Mouse (Mus musculus) brown adipose tissue, adult 24 weeks (tissue): ENCODE data around the gene Crtc1. TPM values are rescaled to one million over a fixed set of nuclear protein-coding genes. Genes with fewer than 3 reads are reported as not detected.

Source experiments
- H3K27ac ChIP-seq: fragments of 200-500 bp; replicated peaks from 2 replicates; pipeline ENCODE4 v1.5.1; 2012; ENCODE audit warnings: low read depth, mild to moderate bottlenecking, low read length
- H3K4me1 ChIP-seq: fragments of 200-500 bp; 2 replicates; pipeline ENCODE4 v1.6.1; 2012; ENCODE audit warnings: low read length, mixed read lengths; ENCODE audit not compliant: control insufficient read depth, insufficient read depth, insufficient read length
- H3K4me3 ChIP-seq: fragments of 200-500 bp; 2 replicates; pipeline ENCODE4 v1.5.1; 2012; ENCODE audit warnings: low read depth, mild to moderate bottlenecking, low read length, moderate library complexity; ENCODE audit not compliant: insufficient read depth
- polyA plus RNA-seq: library from polyadenylated mRNA; stranded (reverse); fragments of >200 nt; gene quantifications from 2 replicates; pipeline ENCODE4 v1.2.4, GENCODE M21; 2012; ENCODE audit not compliant: missing spikeins, insufficient read depth, insufficient read length

The Crtc1 gene
- polyA plus RNA-seq, 1 experiment, result 4.5 TPM

DNA sequence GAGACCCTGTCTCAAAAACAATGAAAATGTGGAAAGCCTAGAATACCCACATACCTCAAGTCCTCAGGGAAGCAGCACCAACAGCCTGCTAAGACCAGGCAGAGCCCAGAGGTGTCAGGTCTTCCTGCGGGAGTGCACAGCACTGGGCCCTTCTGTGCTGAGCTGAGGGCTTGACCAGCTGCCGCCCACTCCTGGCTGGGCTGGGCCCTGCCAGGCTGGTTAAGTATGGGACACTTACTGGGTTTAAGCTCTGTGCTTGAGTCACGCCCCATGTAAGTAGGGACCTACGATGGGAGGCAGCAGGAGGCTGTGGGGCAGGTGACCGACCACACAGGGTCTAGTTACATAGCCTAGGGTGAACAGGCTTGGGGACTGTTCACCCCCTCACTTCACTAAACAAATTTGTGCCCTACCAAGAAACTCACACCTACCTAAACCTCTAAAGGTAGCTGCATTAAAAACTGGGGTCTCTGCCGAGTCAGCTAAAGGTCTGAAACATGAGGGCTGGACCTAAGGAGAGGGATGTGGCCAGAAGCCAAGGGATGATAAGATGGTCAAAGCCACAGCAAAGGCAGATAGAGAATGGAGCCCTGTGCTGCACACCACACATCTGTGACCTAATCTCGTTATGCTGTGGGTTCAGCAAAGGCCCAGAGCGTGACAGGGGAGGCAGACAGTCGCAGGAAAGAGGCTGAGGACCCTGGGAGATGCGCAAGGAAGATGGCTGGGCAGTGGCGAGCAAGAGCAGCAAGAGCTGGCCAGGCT, 19.3 kb downstream of the Crtc1 start:
- H3K4me3 ChIP-seq, result no peak overlapping the region

DNA sequence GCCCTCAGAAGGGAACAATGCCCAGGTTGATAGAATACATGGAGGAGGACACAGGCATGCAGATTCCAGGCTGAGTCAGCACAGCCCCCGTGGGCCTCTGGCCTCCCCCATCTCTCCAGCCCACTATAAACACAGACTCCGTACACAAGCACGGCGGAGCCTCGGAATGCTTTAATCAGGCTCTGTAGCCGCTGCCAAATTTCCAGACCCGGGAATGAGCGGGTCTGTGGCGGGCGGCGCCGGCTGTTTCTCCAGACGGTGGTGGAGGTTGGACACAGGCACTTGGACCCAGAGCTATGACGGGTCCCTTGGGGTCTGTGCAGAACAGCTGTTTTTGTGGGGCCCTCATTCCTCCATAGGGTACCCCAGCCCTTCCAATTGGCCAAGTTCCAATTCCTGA, 20.4 kb downstream of the Crtc1 start:
- H3K4me1 ChIP-seq, result no peaks in the 10 kb centered on the region
- H3K4me3 ChIP-seq, result no peak overlapping the region
- no peak overlapping the region for H3K27ac ChIP-seq

More for the DNA sequence above, 19.3 kb downstream of the Crtc1 start:
- Histone ChIP-seq H3K27ac (no peak overlapping the region), H3K4me1 (no peaks in the 10 kb centered on the region)

DNA sequence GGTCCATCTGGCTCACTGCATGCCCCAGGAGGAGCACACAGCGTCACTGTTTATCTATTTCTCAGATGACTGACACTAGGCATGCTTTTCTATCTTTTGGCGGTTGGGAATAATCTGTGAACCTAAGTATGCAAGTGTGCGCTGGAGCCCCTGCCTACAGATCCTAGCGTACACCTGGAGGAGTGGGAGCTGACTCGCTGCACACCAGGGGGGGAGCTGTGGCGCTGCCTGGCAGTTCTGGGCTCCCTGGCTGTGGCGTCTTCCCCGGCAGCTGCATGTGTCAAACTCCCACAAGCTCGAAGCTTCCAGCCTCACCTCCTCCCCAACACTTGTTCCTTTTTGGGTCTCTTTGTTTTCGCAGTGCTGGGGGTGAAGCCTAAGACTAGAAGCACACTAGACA, 21.5 kb downstream of the Crtc1 start:
- Histone ChIP-seq H3K27ac (no peak overlapping the region), H3K4me1 (no peaks in the 10 kb centered on the region), H3K4me3 (no peak overlapping the region)

DNA sequence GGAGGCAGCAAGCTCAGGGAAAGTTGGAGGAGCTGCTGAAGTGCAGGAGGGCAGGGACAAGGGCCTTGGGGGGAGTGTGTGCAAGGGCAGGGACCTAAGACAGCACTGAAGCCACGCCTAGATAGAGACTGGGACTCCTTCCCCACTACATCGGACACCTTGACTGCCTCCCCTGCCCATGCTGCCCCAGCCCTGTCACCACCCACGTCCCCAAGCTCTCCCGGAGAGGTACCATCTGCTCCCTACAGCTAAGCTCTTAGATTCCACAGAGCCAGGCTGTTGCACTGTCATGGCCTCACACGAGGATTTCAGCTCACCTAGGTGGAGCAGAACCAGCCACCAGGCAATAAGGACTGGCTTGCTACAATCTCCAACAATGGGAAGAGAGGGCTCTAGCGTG, 22.4 kb downstream of the Crtc1 start:
- Histone ChIP-seq H3K4me3 (no peak overlapping the region), H3K27ac (no peak overlapping the region), H3K4me1 (no peaks in the 10 kb centered on the region)

DNA sequence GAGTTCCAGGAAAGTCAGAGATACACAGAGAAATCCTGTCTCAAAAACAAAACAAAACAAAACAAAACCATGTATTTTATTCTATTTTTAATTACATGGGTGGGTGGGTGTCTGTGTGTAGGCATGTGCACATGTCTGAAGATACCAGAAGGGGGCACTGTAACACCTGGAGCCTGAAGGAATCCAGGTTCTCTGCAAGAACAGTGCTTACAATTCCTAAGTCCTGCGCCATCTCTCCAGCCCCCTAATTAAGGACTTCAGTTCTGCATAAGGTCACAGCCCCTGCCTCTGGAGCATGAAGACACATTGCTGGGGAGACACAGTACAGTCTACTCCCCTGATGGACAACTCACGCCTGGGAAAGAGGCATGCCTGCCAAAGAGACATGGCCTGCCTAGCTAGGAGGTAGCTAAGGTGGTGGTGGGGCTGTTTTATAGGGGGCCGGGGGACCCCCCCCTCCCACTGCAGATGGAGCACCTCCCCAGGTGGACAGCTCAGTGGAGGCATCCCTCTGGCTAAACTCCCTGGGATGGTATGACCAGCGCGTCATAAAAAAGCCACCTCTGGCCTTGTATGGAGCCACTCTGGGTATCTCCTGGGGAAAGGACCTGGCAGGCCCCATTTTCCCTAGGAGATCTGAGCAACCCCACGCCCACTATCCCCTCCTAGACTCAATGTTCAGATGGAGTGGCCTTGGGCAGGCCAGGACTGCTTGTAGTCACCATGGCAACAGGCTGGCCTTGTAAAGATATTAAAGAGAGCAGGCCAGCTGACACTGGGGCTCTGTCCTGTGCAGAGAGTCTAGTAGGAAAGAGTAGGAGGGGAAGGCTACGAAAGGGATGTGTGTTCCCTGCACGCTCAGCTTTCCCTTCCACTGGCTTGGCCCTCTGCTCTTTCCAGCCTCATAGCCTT, 23.6 kb downstream of the Crtc1 start:
- H3K4me3 ChIP-seq, result no peak overlapping the region

DNA sequence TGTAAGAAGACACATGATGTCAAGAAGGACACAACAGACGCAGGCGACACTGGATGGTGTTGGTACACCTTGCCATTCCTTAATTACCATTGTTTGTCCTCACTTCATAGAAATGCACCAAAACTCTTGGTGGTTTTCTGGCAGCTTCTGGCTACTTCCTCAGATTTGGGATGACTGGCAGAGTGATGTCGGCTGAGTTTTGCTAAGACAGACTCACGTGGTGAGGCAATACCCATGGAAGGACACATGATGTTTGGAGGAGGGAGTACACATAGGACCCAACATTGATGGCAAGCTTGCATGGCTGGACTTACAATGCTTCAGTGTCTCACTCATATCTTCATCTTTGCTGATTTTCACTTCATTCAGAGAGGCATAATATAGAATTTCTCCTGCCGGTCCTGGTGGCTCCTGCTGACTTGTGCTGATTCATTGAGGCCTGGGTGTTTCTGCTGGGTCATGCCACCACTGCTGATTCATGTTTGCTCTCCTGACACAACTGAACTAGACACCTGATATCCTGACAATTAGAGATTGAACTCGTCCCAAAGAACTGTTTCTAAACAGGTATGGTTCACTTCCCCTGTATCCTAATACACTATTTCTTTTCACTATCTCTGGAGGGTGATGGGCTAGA, 25.0 kb downstream of the Crtc1 start:
- no peaks in the 10 kb centered on the region for H3K4me1 ChIP-seq
- no peak overlapping the region for H3K27ac ChIP-seq
- no peak overlapping the region for H3K4me3 ChIP-seq

More for the DNA sequence above, 23.6 kb downstream of the Crtc1 start:
- Histone ChIP-seq H3K4me1 (no peaks in the 10 kb centered on the region), H3K27ac (no peak overlapping the region)

DNA sequence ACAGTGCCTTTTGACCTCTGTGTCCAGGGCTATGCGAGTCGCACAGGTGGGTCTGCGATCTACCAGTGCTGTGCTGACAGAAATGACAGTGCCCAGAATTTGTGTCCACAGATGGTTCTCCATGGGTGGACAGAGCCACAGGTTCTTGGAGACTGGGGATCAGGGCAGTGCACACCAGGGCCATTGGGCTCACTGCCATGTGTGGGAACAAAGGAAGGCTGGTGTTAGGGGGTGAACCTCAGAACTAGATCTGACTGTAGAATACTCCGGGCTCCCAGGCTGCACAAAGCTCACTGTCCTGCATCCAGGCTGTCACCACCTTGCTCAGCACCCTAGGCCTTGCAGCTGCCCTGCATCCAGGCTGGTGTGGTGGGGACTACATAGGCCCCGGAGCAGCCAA, 29.1 kb downstream of the Crtc1 start:
- Histone ChIP-seq H3K4me3 (no peak overlapping the region), H3K4me1 (no peaks in the 10 kb centered on the region; the same call in 1 of the 2 replicates), H3K27ac (no peak overlapping the region)

DNA sequence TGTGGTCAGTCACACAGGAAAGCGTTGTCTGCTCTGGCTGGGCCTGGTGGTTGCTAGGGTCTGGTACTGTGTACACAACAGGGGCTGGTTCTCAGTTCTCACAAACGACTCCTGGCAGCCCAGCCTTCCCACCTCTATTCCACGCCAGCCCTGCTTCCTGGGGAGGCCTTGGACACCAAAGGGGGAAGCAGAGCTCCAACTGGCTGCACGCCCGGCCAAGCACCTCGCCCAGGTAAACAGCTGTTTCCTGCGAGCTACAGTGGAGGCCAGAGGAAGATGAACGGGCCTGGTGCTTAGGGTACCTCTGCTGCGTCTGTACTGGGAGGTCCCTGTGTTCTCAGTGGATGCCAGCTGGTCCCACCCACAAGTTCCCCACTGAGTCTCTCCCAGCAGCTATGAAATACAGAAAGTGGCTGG, 29.9 kb downstream of the Crtc1 start:
- H3K27ac ChIP-seq, result no peak overlapping the region
- H3K4me1 ChIP-seq, result no peaks in the 10 kb centered on the region; the same call in 1 of the 2 replicates
- H3K4me3 ChIP-seq, result no peak overlapping the region

DNA sequence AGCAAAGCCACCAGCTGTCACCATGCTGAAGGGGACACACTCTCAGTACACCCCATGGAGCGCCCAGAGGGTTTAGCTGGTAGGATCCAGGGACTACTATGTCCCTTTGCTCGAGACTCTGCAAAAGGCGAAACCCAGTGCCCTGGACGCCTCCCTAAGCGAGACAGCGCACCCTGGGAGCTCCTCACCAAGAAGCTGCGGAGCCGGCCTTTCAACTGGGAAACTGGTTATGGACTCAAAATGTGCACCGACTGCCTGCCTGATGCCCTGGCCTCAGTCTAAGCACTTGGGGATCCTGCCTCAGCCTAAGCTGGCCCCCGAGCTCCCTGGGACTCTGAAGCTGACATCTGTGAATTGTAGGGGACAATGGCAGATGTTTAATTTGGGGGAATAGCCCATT, 30.4 kb downstream of the Crtc1 start:
- Histone ChIP-seq H3K27ac (no peak overlapping the region), H3K4me1 (no peaks in the 10 kb centered on the region; the same call in 1 of the 2 replicates), H3K4me3 (no peak overlapping the region)

DNA sequence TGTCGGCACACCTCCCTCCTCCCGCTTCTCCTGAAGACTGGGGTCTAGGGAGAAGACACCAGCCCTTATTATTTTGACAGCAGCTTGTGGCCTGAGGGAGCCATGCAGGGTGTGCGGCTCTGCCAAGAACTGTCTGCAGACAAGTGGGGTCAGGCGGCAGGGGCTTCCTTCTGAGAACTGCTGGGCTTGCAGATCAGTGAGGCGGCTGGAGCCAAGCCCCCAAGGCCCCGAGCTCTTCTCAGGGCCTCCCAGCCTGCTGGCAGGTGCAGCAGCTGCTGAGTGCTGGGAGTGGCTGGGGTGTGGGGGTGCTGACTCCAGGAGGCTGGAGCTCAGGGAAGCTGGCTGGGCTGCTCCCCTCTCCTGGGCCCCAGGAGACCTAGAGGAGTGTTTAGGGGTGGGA, 31.1 kb downstream of the Crtc1 start:
- Histone ChIP-seq H3K27ac (no peak overlapping the region), H3K4me3 (no peak overlapping the region), H3K4me1 (no peaks in the 10 kb centered on the region; the same call in 1 of the 2 replicates)

DNA sequence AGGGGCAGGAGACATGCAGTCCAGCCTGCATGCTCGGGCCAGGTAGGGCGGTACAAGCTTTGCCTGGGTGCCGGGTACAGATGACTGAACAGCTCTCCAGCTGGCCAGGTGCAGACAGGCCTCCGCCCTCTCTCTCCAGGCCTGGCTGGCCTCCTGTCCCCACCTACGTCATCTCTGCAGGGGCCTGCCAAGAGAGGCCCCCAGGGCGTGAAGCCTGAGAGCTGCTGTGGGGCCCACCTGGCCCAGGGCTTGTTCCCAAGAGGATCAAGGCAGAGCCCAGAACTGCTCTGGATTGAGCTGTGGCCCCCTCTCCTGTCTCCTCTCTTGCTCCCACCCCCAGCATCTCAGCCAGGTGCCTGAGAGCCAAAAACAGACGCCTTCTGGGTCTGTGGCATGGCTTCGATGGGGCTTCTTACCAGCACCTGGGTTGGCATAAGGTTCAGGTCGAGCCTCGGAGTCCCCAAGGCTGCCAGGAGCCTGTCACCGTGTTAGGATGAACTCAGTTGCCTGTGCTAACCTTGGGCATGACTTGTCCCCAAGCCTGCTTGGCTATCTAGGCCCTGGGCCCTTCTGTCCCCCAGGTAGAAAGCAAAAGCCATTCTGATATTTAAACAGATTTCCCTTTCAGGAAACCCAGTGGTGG, 32.8 kb downstream of the Crtc1 start:
- Histone ChIP-seq H3K27ac (no peak overlapping the region), H3K4me1 (no peaks in the 10 kb centered on the region; the same call in 1 of the 2 replicates), H3K4me3 (no peak overlapping the region)

DNA sequence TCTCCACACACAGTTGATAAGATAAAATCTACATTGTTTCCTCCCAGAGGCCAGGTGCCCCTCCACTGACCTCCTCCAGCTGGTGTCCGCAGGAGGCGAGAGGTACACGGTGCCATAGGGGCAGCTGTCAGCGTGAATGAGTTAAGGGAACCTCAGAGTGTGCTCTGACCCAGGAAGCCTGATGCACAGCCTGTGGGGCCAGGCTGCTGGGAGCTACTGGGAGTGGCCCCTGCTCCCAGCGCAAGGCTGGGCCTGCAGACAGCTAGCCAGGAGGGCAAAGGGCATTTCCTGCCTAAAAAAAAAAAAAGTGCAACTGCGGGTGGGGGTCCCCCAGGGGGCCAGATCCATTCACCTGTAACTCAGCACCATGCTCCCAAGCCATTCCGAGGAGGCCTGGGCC, 34.2 kb downstream of the Crtc1 start:
- no peak overlapping the region for H3K4me3 ChIP-seq
- H3K27ac ChIP-seq, result no peak overlapping the region
- no peaks in the 10 kb centered on the region; the same call in 1 of the 2 replicates for H3K4me1 ChIP-seq

DNA sequence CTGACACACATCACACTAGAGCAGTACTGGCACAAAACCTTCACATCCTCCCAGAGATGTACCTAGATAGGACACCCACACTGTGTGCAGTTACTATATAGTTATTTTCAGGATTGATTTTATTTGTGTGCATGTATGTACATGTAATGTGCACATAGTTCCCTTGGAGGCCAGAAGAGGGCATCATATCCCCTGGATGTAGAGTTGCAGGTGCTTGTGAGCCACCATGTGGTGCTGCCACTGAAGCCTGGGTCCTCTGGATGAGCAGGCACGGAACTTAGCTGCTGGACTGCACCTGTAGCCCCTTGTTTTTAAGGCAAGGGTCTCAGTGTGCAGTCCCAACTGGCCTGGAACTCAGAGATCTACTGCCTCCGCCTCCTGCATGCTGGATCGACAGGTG, 35.2 kb downstream of the Crtc1 start:
- no peaks in the 10 kb centered on the region; the same call in 1 of the 2 replicates for H3K4me1 ChIP-seq
- no peak overlapping the region for H3K27ac ChIP-seq

DNA sequence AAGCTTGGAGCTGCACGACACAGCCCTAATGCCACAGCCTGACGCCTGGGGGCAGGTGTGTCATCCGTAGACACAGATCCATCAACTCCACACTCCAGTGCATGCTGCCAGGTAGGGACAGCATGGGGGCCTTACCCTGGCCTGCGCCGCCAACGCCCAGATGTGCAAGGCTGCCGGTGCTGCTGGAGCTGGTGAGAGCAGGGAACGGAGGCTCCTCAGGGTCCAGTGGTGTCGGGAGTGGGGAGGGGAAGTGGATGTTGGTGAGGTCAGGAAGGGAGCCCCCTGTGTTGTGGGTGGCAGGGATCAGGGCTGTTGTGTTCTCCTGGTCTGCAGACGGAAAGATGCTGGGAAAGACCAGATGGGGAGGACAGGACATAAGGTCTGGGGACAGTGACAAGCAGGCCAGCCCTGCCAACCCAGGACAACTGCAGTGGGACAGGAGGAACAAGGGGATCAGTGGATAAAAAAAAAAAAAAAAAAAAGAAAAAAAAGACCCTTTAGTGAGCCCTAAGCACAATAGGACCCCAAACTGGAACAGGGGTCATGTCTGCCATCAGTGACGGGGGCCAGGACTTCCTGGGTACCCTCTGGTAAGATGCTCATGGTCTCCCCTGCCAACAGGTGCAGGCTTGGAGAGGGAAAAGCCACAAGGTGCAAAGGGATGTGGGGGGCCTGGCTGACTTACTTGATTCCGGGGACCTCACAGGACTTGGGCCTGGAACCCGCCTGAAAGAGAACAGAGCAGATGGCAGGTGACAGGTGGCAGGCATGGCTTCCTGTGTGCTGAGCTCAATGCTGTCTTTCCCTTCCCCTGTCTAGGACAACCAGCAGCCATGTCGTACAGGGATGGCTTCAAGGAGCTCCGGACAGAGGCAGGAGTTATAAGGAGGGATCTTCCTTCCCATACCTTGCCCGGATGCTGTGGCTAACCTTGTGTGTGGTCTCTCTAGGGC, 41.5 kb downstream of the Crtc1 start:
- Histone ChIP-seq H3K4me1 (no peaks in the 10 kb centered on the region), H3K27ac (no peak overlapping the region), H3K4me3 (no peak overlapping the region)

More for the DNA sequence above, 35.2 kb downstream of the Crtc1 start:
- H3K4me3 ChIP-seq, result no peak overlapping the region
